Mouse (Mus musculus): ENCODE data around the gene Clps. TPM values are rescaled to one million over a fixed set of nuclear protein-coding genes. Genes with fewer than 3 reads are reported as not detected.

Clps gene
- total and polyA plus RNA-seq, 3 experiments = not detected

DNA sequence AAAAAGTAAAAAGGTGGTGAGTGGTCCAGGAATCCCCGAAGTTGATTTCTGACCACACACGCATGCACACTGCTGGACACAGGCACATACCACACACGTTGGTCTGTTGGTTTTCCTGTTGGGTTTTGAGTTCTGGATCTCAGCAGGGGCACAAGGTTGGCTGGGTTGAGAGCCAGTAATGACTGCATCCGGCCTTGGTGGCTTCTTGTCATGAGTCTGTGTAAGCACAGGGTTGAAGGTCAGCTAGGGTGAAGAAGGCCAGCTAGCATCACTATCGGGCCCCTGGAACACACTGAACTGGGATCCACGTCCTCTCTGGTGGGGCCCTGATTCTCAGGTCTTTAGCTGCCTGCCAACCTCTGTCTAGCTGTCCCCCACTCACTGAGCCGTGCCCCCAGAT is 12.0 kb upstream of the Clps start:
- Histone ChIP-seq H3K27me3 (replicated peaks) (peaks cover 7% of the 10 kb centered on the region), H3K4me3 (replicated peaks in 1 of 3; ENCODE audit: low read depth in 2 of 3, low read length in 2 of 3, poor library complexity in 1 of 3) (no peak overlapping the region), H3K9ac (ENCODE audit: insufficient read depth, low read depth) (no peak overlapping the region), H3K36me3 (replicated peaks in 1 of 2; ENCODE audit: control insufficient read depth in 1 of 2, insufficient read depth in 1 of 2, low read length in 1 of 2) (no peaks in the 10 kb centered on the region), H3K4me2 (ENCODE audit: insufficient read depth, low read depth, poor library complexity, severe bottlenecking) (no peak overlapping the region), H3K9me3 (replicated peaks; ENCODE audit: low read length) (peaks cover 6% of the 10 kb centered on the region), H3K27ac (ENCODE audit: insufficient read depth, low read depth) (no peak overlapping the region), H3K4me1 (ENCODE audit: control insufficient read depth in 1 of 2, insufficient read depth in 2 of 2) (peaks cover 5 to 8% of the 10 kb centered on the region in 2 experiments; a peak in 3 of 4 replicates), H3K79me2 (replicated peaks; ENCODE audit: control insufficient read depth, extremely low read depth, insufficient read depth, poor library complexity, severe bottlenecking) (no peaks in the 10 kb centered on the region)
- dilution Hi-C loops (cut with MboI; ENCODE audit: extremely low pct_ligation_motif_present, extremely low pct_unique_long_range_greater_than_20kb, low sequenced_read_pairs) (no loop called here), in situ Hi-C loops (cut with MboI; ENCODE audit: low pct_ligation_motif_present, low pct_unique_long_range_greater_than_20kb, low sequenced_read_pairs) (no loop called here)
- no peak for TF ChIP-seq GABPA (IDR thresholded peaks at IDR 0.05; ENCODE audit: insufficient replicate concordance, low read depth, low read length)
- TF ChIP-seq TCF12 (IDR thresholded peaks at IDR 0.05; ENCODE audit: low read depth, low read length) = no peak
- TF ChIP-seq ZNF384 (IDR thresholded peaks at IDR 0.05; ENCODE audit: low read depth, low read length) = no peak
- TF ChIP-seq HCFC1 (IDR thresholded peaks at IDR 0.05; ENCODE audit: low read depth, low read length) = no peak
- TF ChIP-seq CHD1 (IDR thresholded peaks at IDR 0.05; ENCODE audit: low read depth, low read length) = no peak
- TF ChIP-seq ELF1 (IDR thresholded peaks at IDR 0.05; ENCODE audit: low read depth, low read length) = no peak
- no peak for TF ChIP-seq RAD21 (IDR thresholded peaks at IDR 0.05; ENCODE audit: low read depth, low read length)
- no peak for TF ChIP-seq MYC (IDR thresholded peaks at IDR 0.05; ENCODE audit: low read depth, low read length)
- no peak for TF ChIP-seq UBTF (IDR thresholded peaks at IDR 0.05; ENCODE audit: low read depth, low read length)
- TF ChIP-seq SIN3A (IDR thresholded peaks at IDR 0.05; ENCODE audit: low read length) = no peak
- TF ChIP-seq USF2 (conservative IDR thresholded peaks at IDR 0.05; ENCODE audit: low read depth, low read length) = no peak
- TF ChIP-seq NRF1 (IDR thresholded peaks at IDR 0.05; ENCODE audit: low read depth, low read length) = no peak
- no peak for TF ChIP-seq TBP (conservative IDR thresholded peaks at IDR 0.05; ENCODE audit: low read depth, low read length)
- no peak for TF ChIP-seq ZC3H11A (IDR thresholded peaks at IDR 0.05; ENCODE audit: low read depth, low read length)
- no peak for TF ChIP-seq JUND (conservative IDR thresholded peaks at IDR 0.05; ENCODE audit: low read depth, low read length)
- no peak for TF ChIP-seq ETS1 (conservative IDR thresholded peaks at IDR 0.05; ENCODE audit: low read depth, low read length)
- TF ChIP-seq JUN (IDR thresholded peaks at IDR 0.05; ENCODE audit: insufficient read depth, low read depth, low read length) = no peak
- TF ChIP-seq PAX5 (IDR thresholded peaks at IDR 0.05; ENCODE audit: low read length) = no peak
- TF ChIP-seq POLR2AphosphoS2 (IDR thresholded peaks at IDR 0.05; ENCODE audit: low read depth, low read length) = no peak
- DNase-seq (ENCODE audit: extremely low read depth) = no peak

DNA sequence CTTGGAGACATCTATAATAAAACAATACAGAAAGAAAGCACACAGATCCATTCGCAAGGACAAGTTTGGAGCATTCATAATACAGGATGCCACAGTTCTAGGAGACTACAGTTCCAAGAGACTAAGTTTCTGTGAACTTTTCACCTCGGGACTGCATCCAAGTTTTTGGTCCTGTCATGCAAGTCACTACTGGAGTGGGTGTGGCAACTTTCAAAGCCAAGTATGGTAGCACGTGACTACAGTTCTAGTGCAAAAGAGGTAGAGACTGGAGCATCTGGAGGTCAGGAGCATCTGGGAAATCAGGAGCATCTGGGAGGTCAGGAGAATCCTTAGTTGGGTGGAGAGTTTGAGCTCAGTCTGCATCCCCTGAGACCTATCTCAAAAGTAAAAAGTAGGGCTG is 11.3 kb upstream of the Clps start:
- DNase-seq (ENCODE audit: extremely low read depth) = no peak
- dilution Hi-C loops (cut with MboI; ENCODE audit: extremely low pct_ligation_motif_present, extremely low pct_unique_long_range_greater_than_20kb, low sequenced_read_pairs) (no loop called here), in situ Hi-C loops (cut with MboI; ENCODE audit: low pct_ligation_motif_present, low pct_unique_long_range_greater_than_20kb, low sequenced_read_pairs) (no loop called here)
- Histone ChIP-seq H3K4me2 (ENCODE audit: insufficient read depth, low read depth, poor library complexity, severe bottlenecking) (no peak overlapping the region), H3K4me1 (ENCODE audit: control insufficient read depth in 1 of 2, insufficient read depth in 2 of 2) (peaks cover 5 to 8% of the 10 kb centered on the region in 2 experiments; a peak in 3 of 4 replicates), H3K9ac (ENCODE audit: insufficient read depth, low read depth) (no peak overlapping the region), H3K9me3 (replicated peaks; ENCODE audit: low read length) (peaks cover 6% of the 10 kb centered on the region), H3K27me3 (replicated peaks) (peaks cover 4% of the 10 kb centered on the region), H3K79me2 (replicated peaks; ENCODE audit: control insufficient read depth, extremely low read depth, insufficient read depth, poor library complexity, severe bottlenecking) (no peaks in the 10 kb centered on the region), H3K4me3 (replicated peaks in 1 of 3; ENCODE audit: low read depth in 2 of 3, low read length in 2 of 3, poor library complexity in 1 of 3) (no peak overlapping the region), H3K36me3 (replicated peaks in 1 of 2; ENCODE audit: control insufficient read depth in 1 of 2, insufficient read depth in 1 of 2, low read length in 1 of 2) (no peaks in the 10 kb centered on the region), H3K27ac (ENCODE audit: insufficient read depth, low read depth) (no peak overlapping the region)
- TF ChIP-seq ELF1 (IDR thresholded peaks at IDR 0.05; ENCODE audit: low read depth, low read length) (no peak), E2F4 (IDR thresholded peaks at IDR 0.05; ENCODE audit: insufficient replicate concordance, low read depth, low read length) (no peak), MXI1 (IDR thresholded peaks at IDR 0.05; ENCODE audit: low read depth, low read length) (no peak), TCF12 (IDR thresholded peaks at IDR 0.05; ENCODE audit: low read depth, low read length) (no peak)
